Mouse (Mus musculus) lung, adult 2 months (tissue): ENCODE measurements around the gene Itgbl1.

Experiments
- CTCF ChIP-seq: fragments of 200-500 bp; IDR thresholded peaks from 2 replicates; pipeline ENCODE4 v1.5.1; 2011; ENCODE audit warnings: mild to moderate bottlenecking, low read length, control low read depth; ENCODE audit not compliant: insufficient read depth
- POLR2A ChIP-seq: fragments of 200-500 bp; IDR thresholded peaks from 2 replicates; pipeline ENCODE4 v1.6.1; 2011; ENCODE audit warnings: low read depth, mild to moderate bottlenecking, control low read depth, low read length, borderline replicate concordance; ENCODE audit errors: extremely low read depth

DNA sequence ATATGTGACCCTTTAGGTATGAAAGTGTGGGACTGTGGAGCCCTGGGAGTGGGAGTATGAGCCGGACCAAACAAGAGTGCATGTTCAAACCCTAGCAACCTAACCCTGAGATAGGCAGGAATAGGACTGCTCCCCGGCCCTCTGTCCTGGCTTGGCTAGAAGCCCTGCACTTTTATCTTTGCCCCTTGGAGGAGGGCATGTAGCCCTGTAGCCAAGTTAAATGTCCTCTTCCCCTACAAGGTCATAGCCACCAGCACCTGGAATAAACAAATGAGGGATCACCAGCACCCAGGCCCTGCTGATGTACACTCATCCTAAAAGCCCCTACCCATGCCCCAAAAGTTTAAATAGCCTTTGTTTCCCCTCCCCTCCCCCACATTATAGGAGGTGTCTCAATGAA lies 18.3 kb downstream of the Itgbl1 start:
- no peak for TF ChIP-seq CTCF
- TF ChIP-seq POLR2A = no peak
